Comparison of ENCODE assay signal across 8 mouse cellular contexts in genomic region chr11:97685613-97686321, GRCm38 (mm10). TPM values are rescaled to one million over a fixed set of nuclear protein-coding genes. Genes with fewer than 3 reads are reported as not detected.
A peak's percentile ranks its signal among the peaks of the same experiment; 100 is the strongest.
DNase-seq lines count a peak whose midpoint lies in the region; ATAC-seq and TF ChIP-seq lines count a peak whose summit lies in the region.

Gene Cisd3 (plus strand): TSS chr11:97685826.

- no peak for TF ChIP-seq POLR2A in bone marrow macrophage, adult 2 months (IDR thresholded peaks at IDR 0.05; ENCODE audit: borderline replicate concordance, low read depth, low read length)

- H3K9ac ChIP-seq in heart, embryonic 14.5 days (ENCODE audit: low read length) = peak within 1 kb of the TSS; percentile 70
- peak within 1 kb of the TSS; percentile 44; the same call in 1 of the 2 replicates for H3K9ac ChIP-seq in liver, embryonic 12.5 days

- WGBS in forebrain, embryonic 10.5 days = under 1% methylated on average over 42 of the region's 43 CpGs
- under 1% methylated on average over 43 of the region's 43 CpGs for WGBS in heart, embryonic 14.5 days
- 2% methylated on average over 43 of the region's 43 CpGs for WGBS in liver, embryonic 12.5 days (ENCODE audit: insufficient replicate concordance)

- TF ChIP-seq CTCF in bone marrow macrophage, adult 2 months (IDR thresholded peaks at IDR 0.05; ENCODE audit: low read depth, low read length) = no peak

- peak within 1 kb of the TSS; percentile 73 for H3K4me2 ChIP-seq in heart, embryonic 14.5 days (ENCODE audit: low read length)
- peak within 1 kb of the TSS; percentile 74 for H3K4me2 ChIP-seq in liver, embryonic 12.5 days

- H3K36me3 ChIP-seq in forebrain, embryonic 10.5 days (replicated peaks) = peaks cover 71% of the 10 kb centered on the region
- H3K36me3 ChIP-seq in heart, embryonic 14.5 days (ENCODE audit: control insufficient read depth, insufficient read depth, low read length) = peaks cover 48% of the 10 kb centered on the region
- H3K36me3 ChIP-seq in liver, embryonic 12.5 days = peaks cover 9% of the 10 kb centered on the region
- H3K36me3 ChIP-seq in splenic B cell, adult 2 months (ENCODE audit: control insufficient read depth, insufficient read depth, low read length, poor library complexity, severe bottlenecking) = peaks cover 10% of the 10 kb centered on the region

- peak within 1 kb of the TSS; percentile 15; the same call in 1 of the 2 replicates for H3K27ac ChIP-seq in bone marrow macrophage, adult 2 months (ENCODE audit: insufficient read depth, low read depth, low read length)
- H3K27ac ChIP-seq in forebrain, embryonic 10.5 days = peak within 1 kb of the TSS; percentile 77
- peak within 1 kb of the TSS; percentile 48 to 58 for H3K27ac ChIP-seq in heart, embryonic 14.5 days (replicated peaks in 1 of 2; ENCODE audit: control insufficient read depth in 1 of 2, insufficient read depth in 1 of 2, low read depth in 2 of 2, low read length in 2 of 2)
- H3K27ac ChIP-seq in liver, embryonic 12.5 days = no peak within 1 kb of the TSS

- H3K9me3 ChIP-seq in forebrain, embryonic 10.5 days = no peaks in the 10 kb centered on the region
- H3K9me3 ChIP-seq in heart, embryonic 14.5 days (ENCODE audit: control insufficient read depth, low read length) = no peaks in the 10 kb centered on the region
- H3K9me3 ChIP-seq in liver, embryonic 12.5 days (replicated peaks) = no peaks in the 10 kb centered on the region

- peaks cover 27% of the 10 kb centered on the region for H3K4me1 ChIP-seq in bone marrow macrophage, adult 2 months (ENCODE audit: control insufficient read depth, insufficient read depth, low read length)
- peaks cover 46% of the 10 kb centered on the region for H3K4me1 ChIP-seq in forebrain, embryonic 10.5 days
- peaks cover 11 to 12% of the 10 kb centered on the region in 2 experiments for H3K4me1 ChIP-seq in heart, embryonic 14.5 days (ENCODE audit: control insufficient read depth in 2 of 2, insufficient read depth in 2 of 2, low read length in 2 of 2)
- H3K4me1 ChIP-seq in liver, embryonic 12.5 days = peaks cover 31% of the 10 kb centered on the region

- 0 out of 2 replicates have a peak, but pooled peaks cover 3% of the 10 kb centered on the region for H3K27me3 ChIP-seq in forebrain, embryonic 10.5 days (ENCODE audit: poor library complexity, severe bottlenecking)
- H3K27me3 ChIP-seq in heart, embryonic 14.5 days (ENCODE audit: control insufficient read depth, insufficient read depth, low read length) = no peaks in the 10 kb centered on the region
- peaks cover 40% of the 10 kb centered on the region for H3K27me3 ChIP-seq in liver, embryonic 12.5 days (replicated peaks)
- no peaks in the 10 kb centered on the region for H3K27me3 ChIP-seq in splenic B cell, adult 2 months (ENCODE audit: control insufficient read depth, insufficient read depth, low read length, poor library complexity, severe bottlenecking)

- H3K4me3 ChIP-seq in bone marrow macrophage, adult 2 months (ENCODE audit: insufficient read depth, low read length) = peak within 1 kb of the TSS; percentile 60
- peak within 1 kb of the TSS; percentile 56 for H3K4me3 ChIP-seq in forebrain, embryonic 10.5 days
- H3K4me3 ChIP-seq in heart, embryonic 14.5 days (ENCODE audit: control insufficient read depth in 1 of 2, insufficient read depth in 1 of 2, low read depth in 1 of 2, low read length in 2 of 2) = peak within 1 kb of the TSS; percentile 34 to 39
- peak within 1 kb of the TSS; percentile 45 for H3K4me3 ChIP-seq in liver, embryonic 12.5 days

- peak; percentile 85 for DNase-seq in 416B (ENCODE audit: low read depth)
- DNase-seq in forebrain, embryonic 10.5 days (ENCODE audit: extremely low spot score, low spot score) = peak; percentile 81
- peak; percentile 98 for DNase-seq in kidney, postnatal 14 days
- peak; percentile 85 for DNase-seq in naive thymus-derived CD4-positive, alpha-beta T cell, adult 2 months (ENCODE audit: low read depth)
- peak; percentile 88 for DNase-seq in splenic B cell, adult 2 months (ENCODE audit: low read depth, low spot score)

- peak; percentile 84 for ATAC-seq in heart, embryonic 14.5 days (ENCODE audit: insufficient number of reproducible peaks, insufficient read depth, low FRiP score, low read depth)
- ATAC-seq in liver, embryonic 12.5 days = peak; percentile 82

RNA-seq across cellular contexts. Expression of gene Cisd3, which starts in this region (rescaled TPM):
- polyA plus RNA-seq in bone marrow macrophage, adult 2 months (2012; ENCODE audit: insufficient read depth, insufficient read length, missing spikeins) = 45.2 and 50.2 TPM in 2 replicates
- 17.0 and 21.7 TPM in 2 replicates for polyA plus RNA-seq in forebrain, embryonic 10.5 days (2016; fragmentation: Nextera tagmentation; extraction: Ambion mirVana)
- 52.6 and 63.2 TPM in 2 replicates for polyA plus RNA-seq in heart, embryonic 14.5 days (2014; fragmentation: Nextera tagmentation; extraction: Ambion mirVana)
- 12.6 and 14.7 TPM in 2 replicates for polyA plus RNA-seq in liver, embryonic 12.5 days (2016; fragmentation: Nextera tagmentation; extraction: Ambion mirVana)
